Mouse (Mus musculus) myocyte (in vitro differentiated cells): ENCODE data around the gene Clns1a. TPM values are rescaled to one million over a fixed set of nuclear protein-coding genes. Genes with fewer than 3 reads are reported as not detected.

Source experiments
- H3K27me3 ChIP-seq: one replicate; pipeline ENCODE4 v1.6.1; 2011; ENCODE audit not compliant: control insufficient read depth, insufficient read depth, insufficient read length
- H3K36me3 ChIP-seq: one replicate; pipeline ENCODE4 v1.6.1; 2011; ENCODE audit not compliant: control insufficient read depth, insufficient read depth
- H3K4me2 ChIP-seq: one replicate; pipeline ENCODE4 v1.6.1; 2011; ENCODE audit warnings: low read depth, control low read depth
- H3K4me3 ChIP-seq: one replicate; pipeline ENCODE4 v1.5.1; 2011; ENCODE audit warnings: mild to moderate bottlenecking, control low read depth, moderate library complexity
- H3K79me2 ChIP-seq: one replicate; pipeline ENCODE4 v1.6.1; 2011; ENCODE audit not compliant: control insufficient read depth, insufficient read depth
- H3ac ChIP-seq: one replicate; pipeline ENCODE4 v1.6.1; 2011; ENCODE audit not compliant: control insufficient read depth, insufficient read length
- CEBPB ChIP-seq: IDR thresholded peaks from 2 replicates; pipeline ENCODE4 v1.6.1; 2011; ENCODE audit warnings: mild to moderate bottlenecking, moderate library complexity; ENCODE audit not compliant: poor library complexity, insufficient read depth, severe bottlenecking
- E2F4 ChIP-seq: IDR thresholded peaks from one replicate; pipeline ENCODE4 v1.6.1; 2011; ENCODE audit warnings: mild to moderate bottlenecking, control low read depth, moderate library complexity; ENCODE audit not compliant: insufficient read depth
- MAX ChIP-seq: IDR thresholded peaks from one replicate; pipeline ENCODE4 v1.6.1; 2011; ENCODE audit warnings: low read depth, mild to moderate bottlenecking, control low read depth
- MYOD1 ChIP-seq, 3 experiments: IDR thresholded peaks; one replicate each; pipeline ENCODE4 v1.6.1; 2011; ENCODE audit warnings: control low read depth in 2 of 3, low read depth in 2 of 3, mild to moderate bottlenecking in 2 of 3, moderate library complexity in 1 of 3; ENCODE audit not compliant: insufficient read length in 2 of 3, control insufficient read depth in 1 of 3
- MYOG ChIP-seq, 3 experiments: IDR thresholded peaks; one replicate each; pipeline ENCODE4 v1.6.1; 2011; ENCODE audit warnings: control low read depth in 2 of 3, low read depth in 2 of 3, mild to moderate bottlenecking in 2 of 3; ENCODE audit not compliant: insufficient read length in 2 of 3, control insufficient read depth in 1 of 3, insufficient read depth in 1 of 3
- POLR2A ChIP-seq: IDR thresholded peaks from one replicate; pipeline ENCODE4 v1.6.1; 2011; ENCODE audit warnings: low read depth, mild to moderate bottlenecking, control low read depth, moderate library complexity; ENCODE audit not compliant: insufficient read length
- POLR2AphosphoS2 ChIP-seq: IDR thresholded peaks from one replicate; pipeline ENCODE4 v1.6.1; 2011; ENCODE audit warnings: low read depth, control low read depth; ENCODE audit not compliant: insufficient read length
- REST ChIP-seq: IDR thresholded peaks from one replicate; pipeline ENCODE4 v1.6.1; 2011; ENCODE audit warnings: mild to moderate bottlenecking, control low read depth, moderate library complexity; ENCODE audit not compliant: insufficient read depth, insufficient read length
- SRF ChIP-seq: IDR thresholded peaks from one replicate; pipeline ENCODE4 v1.6.1; 2011; ENCODE audit warnings: low read depth; ENCODE audit not compliant: control insufficient read depth, insufficient read length
- TCF12 ChIP-seq: IDR thresholded peaks from one replicate; pipeline ENCODE4 v1.6.1; 2011; ENCODE audit warnings: mild to moderate bottlenecking, control low read depth; ENCODE audit not compliant: poor library complexity, insufficient read depth, severe bottlenecking
- TCF3 ChIP-seq: IDR thresholded peaks from one replicate; pipeline ENCODE4 v1.6.1; 2011; ENCODE audit warnings: low read depth, control low read depth; ENCODE audit not compliant: insufficient read length
- USF1 ChIP-seq: IDR thresholded peaks from one replicate; pipeline ENCODE4 v1.6.1; 2011; ENCODE audit warnings: low read depth, mild to moderate bottlenecking, control low read depth, moderate library complexity
- polyA plus RNA-seq: library from polyadenylated mRNA; unstranded; fragments of >200 nt; fragmentation: generic; extraction: Trizol; gene quantifications from one replicate; pipeline ENCODE4 v1.2.1, GENCODE M21; 2012; ENCODE audit warnings: missing spikeins

Gene Clns1a
- 56.3 TPM for polyA plus RNA-seq

GRCm38 (mm10) chr7:97696506-97697254 lies at the start of gene Clns1a:
Clns1a (plus strand) TSS chr7:97696634.
- peak within 1 kb of the TSS; percentile 72 for H3K4me3 ChIP-seq
- no peaks in the 10 kb centered on the region for H3K27me3 ChIP-seq
- H3K79me2 ChIP-seq = peaks cover 53% of the 10 kb centered on the region
- H3ac ChIP-seq = peak within 1 kb of the TSS; percentile 85
- peak within 1 kb of the TSS; percentile 83 for H3K4me2 ChIP-seq
- H3K36me3 ChIP-seq = no peaks in the 10 kb centered on the region
- TF ChIP-seq POLR2A = peak; percentile 71
- peak; percentile 80 for TF ChIP-seq POLR2AphosphoS2
- no peak for TF ChIP-seq REST
- TF ChIP-seq SRF = no peak
- peak; percentile 55 for TF ChIP-seq MAX
- peak in 1 of 3 experiments; percentile 36 for TF ChIP-seq MYOG (IDR thresholded peaks at IDR 0.05; ENCODE audit: control insufficient read depth in 1 of 3, insufficient read depth in 1 of 3, insufficient read length in 2 of 3, low read depth in 2 of 3)
- TF ChIP-seq USF1 = peak; percentile 87

GRCm38 (mm10) chr7:97647656-97648055 lies 48.8 kb upstream of the Clns1a start:
- Histone ChIP-seq H3K4me3 (no peak overlapping the region), H3ac (no peak overlapping the region), H3K36me3 (peaks cover 3% of the 10 kb centered on the region), H3K4me2 (no peak overlapping the region), H3K27me3 (no peaks in the 10 kb centered on the region), H3K79me2 (no peaks in the 10 kb centered on the region)
- TF ChIP-seq MYOG (IDR thresholded peaks at IDR 0.05; ENCODE audit: control insufficient read depth in 1 of 3, insufficient read depth in 1 of 3, insufficient read length in 2 of 3, low read depth in 2 of 3) = no peak
- TF ChIP-seq TCF12 = no peak
- no peak for TF ChIP-seq USF1
- TF ChIP-seq SRF = no peak
- TF ChIP-seq MAX = no peak
- no peak for TF ChIP-seq E2F4
- no peak for TF ChIP-seq POLR2AphosphoS2
- TF ChIP-seq REST = no peak
- no peak for TF ChIP-seq CEBPB
- TF ChIP-seq MYOD1 (IDR thresholded peaks at IDR 0.05; ENCODE audit: control insufficient read depth in 1 of 3, insufficient read length in 2 of 3, low read depth in 2 of 3) = no peak
- TF ChIP-seq TCF3 = no peak
- TF ChIP-seq POLR2A = no peak

- peaks cover 3% of the 10 kb centered on the region for H3K36me3 ChIP-seq
- no peak overlapping the region for H3ac ChIP-seq
- no peak overlapping the region for H3K4me3 ChIP-seq
- TF ChIP-seq SRF = no peak
- no peak for TF ChIP-seq CEBPB
- TF ChIP-seq TCF12 = no peak
- no peak for TF ChIP-seq REST
- TF ChIP-seq E2F4 = no peak
- TF ChIP-seq MYOD1 (IDR thresholded peaks at IDR 0.05; ENCODE audit: control insufficient read depth in 1 of 3, insufficient read length in 2 of 3, low read depth in 2 of 3) = no peak
- no peak for TF ChIP-seq POLR2AphosphoS2
- no peak for TF ChIP-seq TCF3
- TF ChIP-seq MYOG (IDR thresholded peaks at IDR 0.05; ENCODE audit: control insufficient read depth in 1 of 3, insufficient read depth in 1 of 3, insufficient read length in 2 of 3, low read depth in 2 of 3) = no peak
- TF ChIP-seq USF1 = no peak
- no peak for TF ChIP-seq POLR2A
- no peak for TF ChIP-seq MAX
- H3K79me2 ChIP-seq = no peaks in the 10 kb centered on the region
- H3K4me2 ChIP-seq = no peak overlapping the region
- no peaks in the 10 kb centered on the region for H3K27me3 ChIP-seq
Measured at GRCm38 (mm10) chr7:97650729-97651128, 45.7 kb upstream of the Clns1a start.

- no peak overlapping the region for H3K4me2 ChIP-seq
- H3K79me2 ChIP-seq = no peaks in the 10 kb centered on the region
- no peak overlapping the region for H3ac ChIP-seq
- TF ChIP-seq REST (no peak), MAX (no peak), TCF12 (no peak), MYOG (IDR thresholded peaks at IDR 0.05; ENCODE audit: control insufficient read depth in 1 of 3, insufficient read depth in 1 of 3, insufficient read length in 2 of 3, low read depth in 2 of 3) (no peak), POLR2A (no peak), MYOD1 (IDR thresholded peaks at IDR 0.05; ENCODE audit: control insufficient read depth in 1 of 3, insufficient read length in 2 of 3, low read depth in 2 of 3) (no peak), E2F4 (no peak), CEBPB (no peak)
- H3K27me3 ChIP-seq = no peaks in the 10 kb centered on the region
- H3K4me3 ChIP-seq = no peak overlapping the region
- peaks cover 5% of the 10 kb centered on the region for H3K36me3 ChIP-seq
Measured at GRCm38 (mm10) chr7:97656144-97656543, 40.3 kb upstream of the Clns1a start.

GRCm38 (mm10) chr7:97661634-97662033 lies 34.8 kb upstream of the Clns1a start:
- H3K36me3 ChIP-seq = peaks cover 31% of the 10 kb centered on the region
- no peaks in the 10 kb centered on the region for H3K79me2 ChIP-seq

More at GRCm38 (mm10) chr7:97661634-97662033, 34.8 kb upstream of the Clns1a start:
- no peak overlapping the region for H3K4me3 ChIP-seq
- no peak overlapping the region for H3ac ChIP-seq
- no peaks in the 10 kb centered on the region for H3K27me3 ChIP-seq
- no peak overlapping the region for H3K4me2 ChIP-seq
- TF ChIP-seq MYOG (IDR thresholded peaks at IDR 0.05; ENCODE audit: control insufficient read depth in 1 of 3, insufficient read depth in 1 of 3, insufficient read length in 2 of 3, low read depth in 2 of 3) = no peak
- TF ChIP-seq USF1 = no peak
- TF ChIP-seq SRF = no peak
- TF ChIP-seq MAX = no peak
- TF ChIP-seq E2F4 = no peak
- no peak for TF ChIP-seq TCF12
- no peak for TF ChIP-seq POLR2AphosphoS2
- no peak for TF ChIP-seq REST
- no peak for TF ChIP-seq POLR2A
- no peak for TF ChIP-seq TCF3
- TF ChIP-seq CEBPB = no peak
- TF ChIP-seq MYOD1 (IDR thresholded peaks at IDR 0.05; ENCODE audit: control insufficient read depth in 1 of 3, insufficient read length in 2 of 3, low read depth in 2 of 3) = no peak
